Mouse (Mus musculus) CH12.LX (cell line): ENCODE measurements around the gene Mob4.

Experiments used
- ETS1 ChIP-seq: conservative IDR thresholded peaks from 2 replicates; pipeline ENCODE4 v1.6.1; 2012; ENCODE audit warnings: low read depth, mild to moderate bottlenecking, inconsistent platforms, low read length, improper control_type of control experiment, moderate library complexity
- MAFK ChIP-seq: IDR thresholded peaks from 2 replicates; pipeline ENCODE4 v1.6.1; 2011; ENCODE audit warnings: low read length, improper control_type of control experiment; ENCODE audit not compliant: insufficient replicate concordance

GRCm38 (mm10) chr1:55131424-55132014 is 488 bp downstream of the Mob4 start:
- TF ChIP-seq MAFK (no peak), ETS1 (no peak)
